ENCODE assay signal across 8 mouse cellular contexts in the genomic region with DNA sequence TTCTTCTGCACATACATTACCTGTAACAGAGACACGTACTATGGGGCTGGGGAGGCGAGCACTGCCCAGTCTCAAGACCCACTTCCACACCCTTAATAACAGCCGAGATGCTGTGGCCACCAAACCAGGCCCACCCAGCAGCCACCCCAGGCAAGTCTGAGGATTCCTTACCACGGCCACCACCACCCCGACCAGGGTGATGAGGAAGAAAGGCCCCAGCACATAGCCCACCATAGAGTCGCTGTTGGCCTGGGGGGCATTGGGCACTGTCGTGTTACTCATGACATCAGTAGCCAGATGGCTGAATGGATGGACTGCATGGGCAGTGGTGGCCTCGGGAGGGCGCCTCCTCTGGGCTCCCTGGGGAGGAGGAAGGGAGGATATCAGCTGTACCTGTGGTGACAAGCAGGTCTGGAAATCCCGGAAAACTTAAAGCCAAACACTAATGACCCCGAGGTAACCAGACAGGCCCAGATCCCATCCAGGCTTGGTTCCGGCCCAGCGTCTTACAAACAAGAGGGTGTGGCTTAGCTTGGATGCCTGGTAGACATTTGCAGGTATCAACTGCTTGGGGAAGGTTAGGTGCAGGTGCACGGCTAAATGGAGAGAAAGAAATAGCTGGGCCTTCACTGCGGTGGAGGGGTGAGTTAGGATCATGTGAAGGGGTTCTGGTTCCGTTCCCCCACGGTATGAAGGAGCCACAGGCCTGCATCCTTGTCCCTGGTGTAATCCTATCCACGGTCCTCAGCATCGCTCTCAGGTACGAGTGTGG. TPM values are rescaled to one million over a fixed set of nuclear protein-coding genes. Genes with fewer than 3 reads are reported as not detected.
DNase-seq lines count a peak whose midpoint lies in the region; ATAC-seq and TF ChIP-seq lines count a peak whose summit lies in the region.

No protein-coding gene starts in this region.

- DNase-seq in heart, adult 9 months (ENCODE audit: low spot score in 2 of 2) = no peak
- DNase-seq in embryonic facial prominence, embryonic 14.5 days (ENCODE audit: low spot score) = no peak
- DNase-seq in midbrain, postnatal 0 days (ENCODE audit: low spot score) = peak; percentile 46
- no peak for DNase-seq in left cerebral cortex, postnatal 10 days (ENCODE audit: extremely low spot score in 1 of 2, low spot score in 2 of 2)
- DNase-seq in testis, postnatal 14 days (ENCODE audit: low spot score) = no peak

- peaks cover 14% of the 10 kb centered on the region for H3K36me3 ChIP-seq in heart, embryonic 12.5 days
- H3K36me3 ChIP-seq in E14TG2a.4 (ENCODE audit: insufficient read depth, low read length) = peaks cover 42% of the 10 kb centered on the region
- H3K36me3 ChIP-seq in embryonic facial prominence, embryonic 14.5 days (ENCODE audit: control insufficient read depth, insufficient read depth, low read length) = peaks cover 21% of the 10 kb centered on the region; the same call in 1 of the 2 replicates
- peaks cover 13% of the 10 kb centered on the region for H3K36me3 ChIP-seq in kidney, embryonic 16.5 days (ENCODE audit: insufficient read depth, low read length)
- peaks cover 7% of the 10 kb centered on the region for H3K36me3 ChIP-seq in midbrain, postnatal 0 days (ENCODE audit: insufficient read depth, low read length)

- H3K27ac ChIP-seq in heart, embryonic 12.5 days (ENCODE audit: poor library complexity, severe bottlenecking) = no peak overlapping the region
- H3K27ac ChIP-seq in embryonic facial prominence, embryonic 14.5 days (replicated peaks; ENCODE audit: low read depth, low read length) = no peak overlapping the region
- H3K27ac ChIP-seq in kidney, embryonic 16.5 days (ENCODE audit: low read length) = peak overlapping the region; percentile 1; the same call in 1 of the 2 replicates
- H3K27ac ChIP-seq in midbrain, postnatal 0 days (ENCODE audit: low read depth, low read length) = peak overlapping the region; percentile 40

- peak overlapping the region; percentile 75 for H3K4me3 ChIP-seq in heart, embryonic 12.5 days
- peak overlapping the region; percentile 84 for H3K4me3 ChIP-seq in E14TG2a.4 (replicated peaks; ENCODE audit: low read length)
- H3K4me3 ChIP-seq in embryonic facial prominence, embryonic 14.5 days (ENCODE audit: low read depth, low read length) = peak overlapping the region; percentile 71
- H3K4me3 ChIP-seq in kidney, embryonic 16.5 days (ENCODE audit: low read length) = peak overlapping the region; percentile 56
- peak overlapping the region; percentile 68 for H3K4me3 ChIP-seq in midbrain, postnatal 0 days (ENCODE audit: low read depth, low read length)

- no peak for TF ChIP-seq CTCF in E14TG2a.4 (conservative IDR thresholded peaks at IDR 0.05; ENCODE audit: low read length)
- TF ChIP-seq CTCF in midbrain, postnatal 0 days (IDR thresholded peaks at IDR 0.05) = peak; percentile 57

- peak overlapping the region; percentile 99 for H3K4me2 ChIP-seq in heart, embryonic 12.5 days
- H3K4me2 ChIP-seq in embryonic facial prominence, embryonic 14.5 days (ENCODE audit: low read depth, low read length) = peak overlapping the region; percentile 92
- H3K4me2 ChIP-seq in kidney, embryonic 16.5 days (replicated peaks; ENCODE audit: low read depth, low read length) = peak overlapping the region; percentile 76
- H3K4me2 ChIP-seq in midbrain, postnatal 0 days (ENCODE audit: low read depth, low read length, poor library complexity, severe bottlenecking) = peak overlapping the region; percentile 85

- peaks cover 46% of the 10 kb centered on the region for H3K4me1 ChIP-seq in heart, embryonic 12.5 days (replicated peaks)
- H3K4me1 ChIP-seq in E14TG2a.4 (replicated peaks; ENCODE audit: low read depth, low read length) = peaks cover 60% of the 10 kb centered on the region
- H3K4me1 ChIP-seq in embryonic facial prominence, embryonic 14.5 days (ENCODE audit: control insufficient read depth, insufficient read depth, low read length) = peaks cover 3% of the 10 kb centered on the region; the same call in 1 of the 2 replicates
- peaks cover 19% of the 10 kb centered on the region for H3K4me1 ChIP-seq in kidney, embryonic 16.5 days (ENCODE audit: insufficient read depth, low read length)
- H3K4me1 ChIP-seq in midbrain, postnatal 0 days (ENCODE audit: insufficient read depth, low read length) = peaks cover 4% of the 10 kb centered on the region

- 11% methylated on average over 20 of the region's 20 CpGs for WGBS in heart, embryonic 12.5 days
- WGBS in embryonic facial prominence, embryonic 14.5 days = 12% methylated on average over 19 of the region's 20 CpGs
- 12% methylated on average over 20 of the region's 20 CpGs for WGBS in kidney, embryonic 16.5 days
- WGBS in midbrain, postnatal 0 days = 11% methylated on average over 20 of the region's 20 CpGs

- no peak for ATAC-seq in heart, embryonic 12.5 days (ENCODE audit: insufficient number of reproducible peaks, low FRiP score)
- ATAC-seq in embryonic facial prominence, embryonic 14.5 days (ENCODE audit: low read depth) = no peak
- ATAC-seq in kidney, embryonic 16.5 days (ENCODE audit: low FRiP score, low TSS enrichment) = no peak
- ATAC-seq in midbrain, postnatal 0 days (ENCODE audit: low FRiP score) = no peak

- H3K27me3 ChIP-seq in heart, embryonic 12.5 days (replicated peaks) = no peaks in the 10 kb centered on the region
- H3K27me3 ChIP-seq in E14TG2a.4 (ENCODE audit: insufficient read depth, low read length) = peaks cover 15% of the 10 kb centered on the region
- H3K27me3 ChIP-seq in embryonic facial prominence, embryonic 14.5 days (replicated peaks; ENCODE audit: control insufficient read depth, insufficient read depth, low read length) = no peaks in the 10 kb centered on the region
- no peaks in the 10 kb centered on the region for H3K27me3 ChIP-seq in kidney, embryonic 16.5 days (ENCODE audit: insufficient read depth, low read length)
- no peaks in the 10 kb centered on the region for H3K27me3 ChIP-seq in midbrain, postnatal 0 days (ENCODE audit: insufficient read depth, low read length)

- intact Hi-C loops in left cerebral cortex, postnatal 10 days (cut with DNase I) = no loop called here

- peak overlapping the region; percentile 78 for H3K9ac ChIP-seq in heart, embryonic 12.5 days
- peak overlapping the region; percentile 72 for H3K9ac ChIP-seq in embryonic facial prominence, embryonic 14.5 days (ENCODE audit: low read depth, low read length)
- H3K9ac ChIP-seq in kidney, embryonic 16.5 days (replicated peaks; ENCODE audit: low read length) = peak overlapping the region; percentile 58
- H3K9ac ChIP-seq in midbrain, postnatal 0 days (replicated peaks; ENCODE audit: low read length, poor library complexity, severe bottlenecking) = peak overlapping the region; percentile 79

- H3K9me3 ChIP-seq in heart, embryonic 12.5 days (replicated peaks) = no peaks in the 10 kb centered on the region
- H3K9me3 ChIP-seq in E14TG2a.4 (ENCODE audit: low read length) = no peaks in the 10 kb centered on the region
- H3K9me3 ChIP-seq in embryonic facial prominence, embryonic 14.5 days (ENCODE audit: control insufficient read depth, low read length) = no peaks in the 10 kb centered on the region
- no peaks in the 10 kb centered on the region for H3K9me3 ChIP-seq in kidney, embryonic 16.5 days (ENCODE audit: low read length)
- H3K9me3 ChIP-seq in midbrain, postnatal 0 days (ENCODE audit: low read length) = no peaks in the 10 kb centered on the region

RNA-seq across cellular contexts. Expression of a gene that starts 1.0 kb away (rescaled TPM):
- polyA plus RNA-seq in heart, embryonic 12.5 days (2016; fragmentation: Nextera tagmentation; extraction: Ambion mirVana) = 13.2 and 14.9 TPM in 2 replicates
- 28.8 and 29.3 TPM in 2 replicates for polyA plus RNA-seq in embryonic facial prominence, embryonic 14.5 days (2014; fragmentation: Nextera tagmentation; extraction: Ambion mirVana)
- 20.2 and 23.4 TPM in 2 replicates for polyA plus RNA-seq in kidney, embryonic 16.5 days (2015; fragmentation: Nextera tagmentation; extraction: Ambion mirVana)
- 70.2 and 80.2 TPM in 2 replicates for total RNA-seq in midbrain, postnatal 0 days (2014; rRNA removed)
- polyA plus RNA-seq in midbrain, postnatal 0 days (2015; fragmentation: Nextera tagmentation; extraction: Ambion mirVana) = 88.8 and 113 TPM in 2 replicates
- 10 to 100 TPM; 80.4 to 95.9 TPM for total RNA-seq in left cerebral cortex, postnatal 10 days (2021)

RNA-seq across cellular contexts. Expression of a gene that starts 8.3 kb away (rescaled TPM):
- 188 and 194 TPM in 2 replicates for polyA plus RNA-seq in heart, embryonic 12.5 days (2016; fragmentation: Nextera tagmentation; extraction: Ambion mirVana)
- polyA plus RNA-seq in embryonic facial prominence, embryonic 14.5 days (2014; fragmentation: Nextera tagmentation; extraction: Ambion mirVana) = 142 and 170 TPM in 2 replicates
- polyA plus RNA-seq in kidney, embryonic 16.5 days (2015; fragmentation: Nextera tagmentation; extraction: Ambion mirVana) = 257 and 279 TPM in 2 replicates
- total RNA-seq in midbrain, postnatal 0 days (2014; rRNA removed) = 135 and 138 TPM in 2 replicates
- polyA plus RNA-seq in midbrain, postnatal 0 days (2015; fragmentation: Nextera tagmentation; extraction: Ambion mirVana) = 144 and 154 TPM in 2 replicates
- 10 to 100 TPM; 40.6 TPM for total RNA-seq in left cerebral cortex, postnatal 10 days (2021)

RNA-seq across cellular contexts. Expression of a gene that starts 43.4 kb away (rescaled TPM):
- 0.08 and 0.10 TPM in 2 replicates for polyA plus RNA-seq in heart, embryonic 12.5 days (2016; fragmentation: Nextera tagmentation; extraction: Ambion mirVana)
- 0.97 and 1.2 TPM in 2 replicates for polyA plus RNA-seq in embryonic facial prominence, embryonic 14.5 days (2014; fragmentation: Nextera tagmentation; extraction: Ambion mirVana)
- polyA plus RNA-seq in kidney, embryonic 16.5 days (2015; fragmentation: Nextera tagmentation; extraction: Ambion mirVana) = 0.91 and 1.2 TPM in 2 replicates
- total RNA-seq in midbrain, postnatal 0 days (2014; rRNA removed) = 37.6 and 54.0 TPM in 2 replicates
- 11.1 and 12.5 TPM in 2 replicates for polyA plus RNA-seq in midbrain, postnatal 0 days (2015; fragmentation: Nextera tagmentation; extraction: Ambion mirVana)
- total RNA-seq in left cerebral cortex, postnatal 10 days (2021) = 10 to 100 TPM; 23.7 to 24.2 TPM

RNA-seq across cellular contexts. Expression of a gene that starts 58.7 kb away (rescaled TPM):
- 106 and 110 TPM in 2 replicates for polyA plus RNA-seq in heart, embryonic 12.5 days (2016; fragmentation: Nextera tagmentation; extraction: Ambion mirVana)
- 37.4 and 38.1 TPM in 2 replicates for polyA plus RNA-seq in embryonic facial prominence, embryonic 14.5 days (2014; fragmentation: Nextera tagmentation; extraction: Ambion mirVana)
- polyA plus RNA-seq in kidney, embryonic 16.5 days (2015; fragmentation: Nextera tagmentation; extraction: Ambion mirVana) = 81.8 and 84.1 TPM in 2 replicates
- total RNA-seq in midbrain, postnatal 0 days (2014; rRNA removed) = 280 and 286 TPM in 2 replicates
- polyA plus RNA-seq in midbrain, postnatal 0 days (2015; fragmentation: Nextera tagmentation; extraction: Ambion mirVana) = 203 and 211 TPM in 2 replicates
- 100 to 1,000 TPM; 497 to 524 TPM for total RNA-seq in left cerebral cortex, postnatal 10 days (2021)

Comparison
In these comparisons a context has a peak if more than half of its experiments do, and no peak if none do; other contexts are left out.
1. H3K27ac ChIP-seq: peak in kidney, embryonic 16.5 days (single experiment) and midbrain, postnatal 0 days (single experiment); none in heart, embryonic 12.5 days (single experiment) and embryonic facial prominence, embryonic 14.5 days (single experiment).
2. Peak in every context shown above with its lines, with median percentiles within 50 percentile points of each other: H3K4me2 ChIP-seq, H3K4me3 ChIP-seq and H3K9ac ChIP-seq.